In the genomic region with DNA sequence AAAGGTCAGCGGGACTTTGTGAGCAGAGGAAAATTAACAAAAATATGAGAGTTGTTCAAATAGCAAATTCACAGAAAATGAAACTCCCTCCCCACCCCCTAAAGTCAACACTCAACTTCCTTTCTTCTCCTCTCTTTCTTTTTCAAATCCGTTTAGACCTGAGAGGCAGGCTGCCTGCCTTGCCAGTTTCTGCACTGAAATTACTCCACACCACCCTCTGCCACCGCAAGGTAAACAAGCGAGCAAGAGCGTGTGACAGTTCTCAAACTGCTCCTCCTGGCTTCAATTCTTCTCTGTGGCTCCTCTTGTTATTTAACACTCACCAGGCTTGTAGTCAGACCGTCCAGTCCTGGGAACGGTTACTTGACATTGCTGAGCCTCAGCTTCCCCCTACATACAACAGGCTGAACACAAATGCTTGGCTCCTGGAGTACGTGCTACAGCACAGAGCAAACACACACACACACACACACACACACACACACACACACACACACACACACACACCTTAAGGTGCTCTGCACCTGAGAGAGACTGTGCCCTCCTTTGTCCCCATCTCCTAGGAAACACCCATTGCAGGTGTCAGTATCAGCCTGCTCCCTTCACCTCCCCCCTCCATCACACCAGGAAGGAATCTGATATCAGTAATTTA, we compare ENCODE assay signal across 19 mouse cellular contexts.
DNase-seq lines count a peak whose midpoint lies in the region; ATAC-seq and TF ChIP-seq lines count a peak whose summit lies in the region.
"Had no signal": no experiment of that assay in that cellular context is flagged by ENCODE, and none has a peak within 500 bp of the region (broad histone marks: within the 10 kb centered on the region; RNA-seq: fewer than 3 reads in every experiment).

No protein-coding gene starts in this region.

- TF ChIP-seq CTCF in intestine, postnatal 0 days (IDR thresholded peaks at IDR 0.05; ENCODE audit: low read depth): no peak
- no peak for TF ChIP-seq CTCF in lung, adult 2 months (IDR thresholded peaks at IDR 0.05; ENCODE audit: insufficient read depth, low read length)

- no peaks in the 10 kb centered on the region for H3K4me1 ChIP-seq in intestine, postnatal 0 days (replicated peaks; ENCODE audit: control insufficient read depth, insufficient read depth, low read length)
- no peaks in the 10 kb centered on the region for H3K4me1 ChIP-seq in intestine, embryonic 15.5 days (replicated peaks)
- H3K4me1 ChIP-seq in embryonic facial prominence, embryonic 12.5 days: peaks cover 20% of the 10 kb centered on the region
- no peaks in the 10 kb centered on the region for H3K4me1 ChIP-seq in lung, adult 2 months (ENCODE audit: control insufficient read depth, insufficient read depth, low read length)
- H3K4me1 ChIP-seq: heart, embryonic 13.5 days had no signal

- H3K36me3 ChIP-seq in intestine, postnatal 0 days (ENCODE audit: control insufficient read depth, insufficient read depth): no peaks in the 10 kb centered on the region
- H3K36me3 ChIP-seq in intestine, embryonic 15.5 days: no peaks in the 10 kb centered on the region
- H3K36me3 ChIP-seq in embryonic facial prominence, embryonic 12.5 days: no peaks in the 10 kb centered on the region
- H3K36me3 ChIP-seq: forebrain, embryonic 12.5 days; heart, embryonic 13.5 days; hindbrain, embryonic 12.5 days; limb, embryonic 13.5 days; neural tube, embryonic 15.5 days had no signal

- H3K9me3 ChIP-seq in intestine, postnatal 0 days (ENCODE audit: control insufficient read depth): no peaks in the 10 kb centered on the region
- H3K9me3 ChIP-seq in intestine, embryonic 15.5 days: no peaks in the 10 kb centered on the region
- no peaks in the 10 kb centered on the region for H3K9me3 ChIP-seq in embryonic facial prominence, embryonic 12.5 days
- H3K9me3 ChIP-seq: forebrain, embryonic 12.5 days; heart, embryonic 13.5 days; hindbrain, embryonic 12.5 days; limb, embryonic 13.5 days; neural tube, embryonic 15.5 days had no signal

- WGBS in intestine, postnatal 0 days: 18% methylated on average over 8 of the region's 8 CpGs
- 24% methylated on average over 8 of the region's 8 CpGs for WGBS in intestine, embryonic 15.5 days
- 27% methylated on average over 8 of the region's 8 CpGs for WGBS in embryonic facial prominence, embryonic 12.5 days
- WGBS in lung, adult 2 months: 30% methylated on average over 8 of the region's 8 CpGs

- H3K27ac ChIP-seq in intestine, postnatal 0 days (ENCODE audit: low read depth, low read length): no peak overlapping the region
- H3K27ac ChIP-seq in intestine, embryonic 15.5 days: no peak overlapping the region
- 0 out of 2 replicates have a peak overlapping the region, but pooled peaks have one; percentile 11 for H3K27ac ChIP-seq in embryonic facial prominence, embryonic 12.5 days
- H3K27ac ChIP-seq: forebrain, embryonic 12.5 days; heart, embryonic 13.5 days; hindbrain, embryonic 12.5 days; limb, embryonic 13.5 days; macrophage; neural tube, embryonic 15.5 days had no signal

- 0 out of 2 replicates have a peak overlapping the region, but pooled peaks have one; percentile 17 for H3K4me2 ChIP-seq in intestine, postnatal 0 days (replicated peaks; ENCODE audit: low read depth)
- H3K4me2 ChIP-seq in intestine, embryonic 15.5 days (replicated peaks): no peak overlapping the region
- H3K4me2 ChIP-seq in embryonic facial prominence, embryonic 12.5 days (replicated peaks): no peak overlapping the region
- H3K4me2 ChIP-seq: forebrain, embryonic 12.5 days; heart, embryonic 13.5 days; hindbrain, embryonic 12.5 days; limb, embryonic 13.5 days; neural tube, embryonic 15.5 days had no signal

- no peak overlapping the region for H3K9ac ChIP-seq in intestine, postnatal 0 days (ENCODE audit: low read depth, low read length)
- no peak overlapping the region for H3K9ac ChIP-seq in intestine, embryonic 15.5 days
- H3K9ac ChIP-seq in embryonic facial prominence, embryonic 12.5 days: no peak overlapping the region
- H3K9ac ChIP-seq: forebrain, embryonic 12.5 days; heart, embryonic 13.5 days; hindbrain, embryonic 12.5 days; limb, embryonic 13.5 days; neural tube, embryonic 15.5 days had no signal

- peak; percentile 16 for DNase-seq in lung, adult 2 months
- DNase-seq in mesoderm, embryonic 11.5 days (ENCODE audit: low read depth, low spot score): peak; percentile 4
- DNase-seq in adrenal gland, postnatal 14 days: no peak
- DNase-seq in cerebellum, adult 8-10 months: no peak
- DNase-seq: adrenal gland, postnatal 25 days; gastrocnemius, postnatal 10 days; kidney, adult 2 months; right cerebral cortex, adult 18-20 months; thymus, adult 2 months had no signal

- no peak for TF ChIP-seq POLR2A in lung, adult 2 months (IDR thresholded peaks at IDR 0.05; ENCODE audit: borderline replicate concordance, extremely low read depth, low read depth, low read length)

- no peak overlapping the region for H3K4me3 ChIP-seq in intestine, postnatal 0 days (ENCODE audit: low read depth, low read length)
- H3K4me3 ChIP-seq in intestine, embryonic 15.5 days (replicated peaks): no peak overlapping the region
- H3K4me3 ChIP-seq in embryonic facial prominence, embryonic 12.5 days: no peak overlapping the region
- H3K4me3 ChIP-seq in lung, adult 2 months (replicated peaks; ENCODE audit: extremely low read depth, low read depth, low read length): no peak overlapping the region
- H3K4me3 ChIP-seq: forebrain, embryonic 12.5 days; heart, embryonic 13.5 days; hindbrain, embryonic 12.5 days; limb, embryonic 13.5 days; neural tube, embryonic 15.5 days had no signal

- no peaks in the 10 kb centered on the region for H3K27me3 ChIP-seq in intestine, postnatal 0 days (replicated peaks; ENCODE audit: control insufficient read depth, insufficient read depth, low read length)
- no peaks in the 10 kb centered on the region for H3K27me3 ChIP-seq in intestine, embryonic 15.5 days (replicated peaks)
- no peaks in the 10 kb centered on the region for H3K27me3 ChIP-seq in embryonic facial prominence, embryonic 12.5 days
- H3K27me3 ChIP-seq: hindbrain, embryonic 12.5 days; neural tube, embryonic 15.5 days had no signal

- no peak for ATAC-seq in intestine, postnatal 0 days
- ATAC-seq in intestine, embryonic 15.5 days: no peak
- peak; percentile 15; the same call in 1 of the 2 replicates for ATAC-seq in embryonic facial prominence, embryonic 12.5 days (ENCODE audit: insufficient number of reproducible peaks, insufficient read depth, low FRiP score, low TSS enrichment)
- ATAC-seq: CD4-positive, CD25-positive, alpha-beta regulatory T cell, adult 4 months had no signal

Comparison
In these comparisons a context has a peak if more than half of its experiments do, and no peak if none do; other contexts are left out.
1. DNase-seq: peak in lung, adult 2 months (single experiment) and mesoderm, embryonic 11.5 days (single experiment); none in adrenal gland, postnatal 14 days (single experiment) and cerebellum, adult 8-10 months (single experiment).